Mouse (Mus musculus) spleen, adult 18-20 months (tissue): ENCODE measurements around the gene Ano1.

Source experiments
- DNase-seq, 2 experiments: peaks; one replicate each; pipeline ENCODE4 v3.0.0; 2022; ENCODE audit warnings: mixed read lengths in 2 of 2

Ano1 gene

GRCm38 (mm10) chr7:144634875-144635274 lies 116.9 kb downstream of the Ano1 start:
- no peak for DNase-seq

DNA sequence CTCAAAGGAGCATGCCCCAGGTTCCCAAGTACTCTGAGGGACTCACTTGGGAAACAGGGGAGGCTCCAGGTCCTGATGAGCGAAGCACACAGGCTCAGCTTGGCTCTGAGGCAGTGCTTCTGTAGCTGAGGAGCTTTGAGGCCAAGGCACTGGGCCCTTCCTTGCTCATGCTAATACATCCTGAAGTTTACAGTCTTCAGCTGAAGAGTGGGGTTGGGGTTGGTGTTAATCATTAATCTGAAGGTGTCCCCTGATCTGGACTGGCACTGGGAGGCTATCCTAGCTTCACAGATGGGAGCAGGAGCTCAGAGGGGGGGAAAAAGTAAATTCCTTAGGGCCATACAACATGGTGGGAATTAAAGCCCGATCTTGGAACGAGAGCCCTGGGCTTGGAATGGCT lies 117.3 kb downstream of the Ano1 start:
- DNase-seq, result no peak

DNA sequence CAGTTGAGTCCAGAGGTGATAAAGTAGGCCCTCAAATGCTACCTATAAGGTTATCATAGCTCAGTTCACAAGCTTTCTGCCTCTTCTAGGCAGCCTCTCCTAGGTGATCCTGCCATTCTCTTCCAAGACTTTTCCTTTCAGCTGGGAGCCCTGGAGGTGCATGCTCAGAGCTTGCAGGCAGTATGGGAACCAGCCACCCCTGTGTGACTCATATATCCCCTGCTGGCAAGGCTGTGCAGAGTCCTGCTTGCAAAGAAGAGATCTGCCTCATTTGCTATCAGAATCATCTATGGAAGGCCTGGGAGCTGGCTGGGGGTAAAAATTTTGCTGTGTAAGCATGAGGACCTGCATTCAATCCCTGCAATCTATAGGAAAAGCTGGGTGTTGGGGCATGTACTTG lies 119.5 kb downstream of the Ano1 start:
- no peak for DNase-seq

DNA sequence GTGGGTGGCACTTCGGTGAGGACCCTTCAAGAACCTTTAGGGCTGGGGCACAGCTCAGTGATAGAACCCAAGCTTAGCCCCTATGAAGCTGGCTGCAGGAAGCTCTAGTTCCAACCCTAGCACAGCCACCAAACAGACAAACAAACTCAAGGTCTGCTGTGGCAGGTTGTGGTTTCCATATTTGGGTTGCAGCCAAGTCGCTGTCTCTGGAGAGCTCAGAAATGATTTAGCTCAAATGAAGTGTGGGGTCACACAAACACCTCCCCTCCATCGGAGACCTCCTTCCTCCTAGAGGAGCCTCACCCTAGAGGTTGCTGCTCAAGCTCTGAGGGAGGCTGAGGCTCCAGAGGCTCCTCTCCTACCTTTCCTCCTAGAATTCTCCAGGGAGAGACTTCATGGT lies 121.2 kb downstream of the Ano1 start:
- DNase-seq, result no peak

- DNase-seq, result no peak
These were observed 123.3 kb downstream of the Ano1 start for GRCm38 (mm10) chr7:144628334-144628915.

DNA sequence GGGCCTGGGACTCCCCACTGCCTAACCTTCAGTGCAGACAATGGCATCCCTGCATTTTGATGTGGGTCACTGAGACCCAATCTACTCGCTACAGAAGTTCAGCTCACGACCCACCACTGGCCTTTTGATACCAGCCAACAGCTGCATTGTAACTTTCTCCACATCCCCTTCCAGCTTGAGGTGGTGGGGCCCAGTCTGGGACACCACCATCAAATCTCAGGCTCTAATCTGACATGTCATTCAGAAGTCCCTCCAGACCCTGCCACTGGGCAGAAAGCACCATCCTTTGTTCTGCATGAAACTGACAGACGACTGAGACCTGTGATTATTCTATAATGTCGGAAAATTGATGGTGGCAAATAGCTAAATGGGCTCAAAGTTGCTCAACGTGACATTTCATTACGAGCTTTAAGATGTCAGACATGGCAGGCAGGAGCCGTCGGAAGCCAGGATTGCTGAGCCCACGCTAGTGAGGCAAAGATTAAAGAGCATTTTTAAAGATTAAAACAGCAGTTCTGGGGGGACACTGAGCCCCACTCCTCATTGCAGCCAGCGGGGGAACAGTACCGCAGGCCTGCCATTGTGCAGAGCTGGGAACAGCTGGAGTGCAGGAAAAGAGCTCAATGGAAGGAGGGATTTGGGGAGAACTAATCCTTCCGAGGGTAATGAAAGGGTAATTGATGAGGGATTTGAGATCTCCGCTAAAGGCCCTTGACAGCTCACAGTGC lies 124.0 kb downstream of the Ano1 start:
- DNase-seq, result no peak

GRCm38 (mm10) chr7:144626042-144626441 lies 125.7 kb downstream of the Ano1 start:
- no peak for DNase-seq

DNA sequence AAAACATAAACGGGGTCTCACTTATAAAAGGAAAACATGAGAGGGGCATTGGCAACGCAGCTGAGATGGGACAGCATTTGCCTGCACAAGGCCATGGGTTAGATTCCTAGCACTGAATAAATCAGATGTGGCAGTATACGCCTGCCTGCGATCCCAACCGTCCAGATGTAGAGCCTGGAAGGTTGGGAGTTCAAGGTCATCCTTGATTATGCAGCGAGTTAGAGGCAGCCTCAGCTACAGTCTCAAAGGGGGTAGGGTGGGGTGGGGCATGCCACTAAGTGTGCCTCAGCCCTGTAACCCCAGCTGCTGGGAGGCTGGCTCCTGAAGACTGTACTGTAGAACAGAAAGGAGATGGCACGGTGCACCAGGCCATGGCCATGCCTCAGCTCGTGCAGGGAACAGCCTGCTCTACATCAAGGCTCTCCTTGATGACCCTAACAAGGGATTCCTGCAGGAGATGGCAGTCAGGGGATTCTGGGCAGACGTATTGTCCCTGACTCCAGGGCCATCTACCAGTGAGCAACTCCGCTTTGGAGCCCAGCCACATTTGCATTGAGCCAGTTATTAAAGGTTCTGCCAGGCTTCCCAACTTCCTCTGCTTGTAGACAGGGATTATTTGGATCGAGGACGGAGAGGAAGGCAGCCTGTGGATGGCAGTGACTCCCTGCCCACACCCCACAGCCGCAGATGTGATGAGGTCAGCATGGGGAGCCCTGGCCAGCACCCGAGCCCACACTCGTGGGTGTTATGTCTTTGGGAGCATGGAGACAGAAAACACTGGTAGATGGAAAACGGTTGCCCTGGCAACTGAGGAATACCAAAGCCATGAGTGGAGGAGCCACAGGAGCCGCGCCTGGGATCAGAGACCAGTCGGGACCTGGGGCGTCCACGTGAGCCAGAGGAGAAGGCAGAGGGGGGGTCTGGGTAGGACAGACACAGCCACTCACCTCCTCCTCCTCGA lies 130.8 kb downstream of the Ano1 start:
- DNase-seq, result no peak

DNA sequence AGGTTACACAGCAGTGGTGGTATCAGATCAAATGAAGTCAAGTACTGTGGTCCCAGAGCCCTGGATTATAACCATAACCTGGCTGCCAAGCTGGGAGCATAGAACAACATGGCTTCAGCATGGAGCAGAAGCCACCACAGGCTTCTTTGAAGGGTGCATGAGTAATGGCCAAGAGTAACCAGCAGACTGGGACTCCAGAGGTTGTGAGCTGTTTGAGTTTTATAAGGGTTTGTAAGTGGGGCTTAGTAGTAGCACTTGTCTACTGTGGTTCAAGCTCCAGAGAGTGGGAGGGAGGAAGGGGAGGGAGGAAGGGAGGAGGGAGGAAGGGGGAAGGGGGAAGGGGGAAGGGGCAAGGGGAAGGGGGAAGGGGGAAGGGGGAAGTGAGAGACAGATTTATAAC lies 131.5 kb downstream of the Ano1 start:
- no peak for DNase-seq

DNA sequence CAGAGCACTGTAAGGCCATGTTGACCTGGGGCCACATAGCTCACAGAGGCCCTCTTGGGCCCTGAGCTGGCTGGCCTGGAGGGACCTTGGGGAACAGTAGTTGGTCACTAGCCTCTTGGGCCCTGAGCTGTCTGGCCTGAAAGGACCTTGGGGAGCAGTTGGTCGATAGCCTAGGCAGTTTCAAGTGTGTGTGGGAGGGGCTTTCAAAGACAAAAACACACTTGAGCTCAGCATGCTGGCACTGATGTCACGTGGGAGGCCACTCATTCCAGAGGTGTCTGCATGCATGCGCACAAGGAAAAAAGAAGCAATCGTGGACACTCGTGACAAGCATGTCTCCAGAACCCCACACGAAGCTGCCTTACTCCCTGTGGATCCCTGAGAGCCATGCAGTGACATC lies 136.4 kb downstream of the Ano1 start:
- no peak for DNase-seq

DNA sequence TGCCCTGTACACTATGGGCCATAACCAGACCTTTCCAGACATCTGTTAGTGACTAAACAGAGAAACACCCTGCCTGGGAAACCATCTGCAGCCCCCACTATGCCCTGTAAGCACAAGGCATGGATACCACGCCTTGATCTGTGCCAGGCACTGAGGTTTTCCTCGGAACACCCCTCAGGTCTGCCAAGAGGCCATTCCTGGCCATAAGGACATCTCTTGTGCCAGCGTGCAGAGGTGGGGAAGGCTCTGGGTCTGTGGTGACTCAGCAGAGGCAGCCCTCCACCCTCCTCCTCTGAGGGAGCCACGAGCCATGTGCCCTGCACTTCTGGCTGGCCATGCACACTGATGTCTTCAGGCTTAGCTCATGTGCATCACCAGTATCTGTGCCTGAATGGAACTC lies 138.9 kb downstream of the Ano1 start:
- DNase-seq, result no peak

GRCm38 (mm10) chr7:144612351-144612750 lies 139.4 kb downstream of the Ano1 start:
- no peak for DNase-seq

DNA sequence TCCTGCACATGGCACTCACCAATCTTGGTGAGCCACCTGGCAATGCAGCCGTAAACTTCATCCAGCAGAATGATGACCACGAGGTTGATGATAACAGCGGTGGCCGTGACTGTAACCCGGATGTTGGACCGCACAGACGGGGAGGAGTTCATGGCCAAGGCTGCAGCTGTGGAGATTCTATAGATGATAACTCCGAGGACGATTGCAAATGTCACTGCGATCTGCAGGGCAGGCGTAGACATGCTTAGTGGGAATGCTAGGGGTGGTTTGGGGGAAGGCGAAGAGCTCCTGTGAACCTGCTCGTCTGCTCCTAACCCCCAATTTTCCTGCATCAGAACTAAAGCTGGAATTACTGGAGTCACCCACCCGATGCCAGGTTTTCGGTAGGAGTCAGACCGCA lies 140.2 kb downstream of the Ano1 start:
- no peak for DNase-seq

GRCm38 (mm10) chr7:144609568-144609967 lies 142.2 kb downstream of the Ano1 start:
- no peak for DNase-seq

- DNase-seq, result no peak
These were observed 143.9 kb downstream of the Ano1 start for GRCm38 (mm10) chr7:144607862-144608261.

GRCm38 (mm10) chr7:144604735-144605134 lies 147.0 kb downstream of the Ano1 start:
- no peak for DNase-seq

- DNase-seq, result no peak
These were observed 147.5 kb downstream of the Ano1 start for GRCm38 (mm10) chr7:144604291-144604690.

- DNase-seq, result no peak
These were observed 151.4 kb downstream of the Ano1 start for GRCm38 (mm10) chr7:144600333-144600900.

- DNase-seq, result no peak
These were observed 162.3 kb downstream of the Ano1 start for GRCm38 (mm10) chr7:144589508-144589907.

DNA sequence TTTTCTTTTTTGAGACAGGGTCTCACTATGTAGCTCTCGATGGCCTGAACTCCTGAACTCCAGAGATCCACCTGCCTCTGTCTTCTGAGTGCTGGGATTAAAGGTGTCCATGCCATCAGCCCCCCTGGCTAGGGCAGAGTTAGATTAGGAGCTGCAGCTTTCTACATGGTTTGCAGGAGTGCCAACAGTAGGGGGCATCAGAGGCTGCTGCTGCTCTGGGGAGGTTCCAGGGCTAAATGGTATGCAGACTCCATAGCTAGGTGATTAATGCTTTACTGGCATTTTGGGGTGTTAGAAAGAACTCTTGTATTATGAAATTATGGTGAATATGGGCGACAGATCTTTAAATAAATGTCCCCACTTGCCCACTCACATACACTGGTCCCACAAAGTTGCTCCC lies 164.5 kb downstream of the Ano1 start:
- DNase-seq, result peak in 1 of 2 experiments; percentile 16

DNA sequence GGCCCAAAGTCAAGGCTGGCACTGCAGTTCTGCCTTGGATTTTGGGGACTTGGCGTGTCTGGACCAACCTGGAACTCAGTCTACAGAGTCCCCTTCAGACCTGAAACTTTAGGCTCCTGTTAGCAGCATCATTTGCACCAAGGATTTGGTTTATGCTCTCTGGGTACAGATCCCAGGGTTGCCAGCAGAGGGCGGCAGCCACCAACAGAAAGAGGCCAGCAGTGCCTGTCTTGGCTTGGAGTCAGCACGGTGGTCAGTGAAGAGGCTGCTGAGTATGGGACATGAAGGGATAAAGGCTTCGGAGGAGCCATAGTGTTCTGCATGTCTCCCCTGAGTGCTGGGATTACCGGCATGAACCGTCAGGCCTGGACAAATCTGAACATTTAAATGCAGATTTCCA lies 166.1 kb downstream of the Ano1 start:
- peak; percentile 25 to 49 for DNase-seq

DNA sequence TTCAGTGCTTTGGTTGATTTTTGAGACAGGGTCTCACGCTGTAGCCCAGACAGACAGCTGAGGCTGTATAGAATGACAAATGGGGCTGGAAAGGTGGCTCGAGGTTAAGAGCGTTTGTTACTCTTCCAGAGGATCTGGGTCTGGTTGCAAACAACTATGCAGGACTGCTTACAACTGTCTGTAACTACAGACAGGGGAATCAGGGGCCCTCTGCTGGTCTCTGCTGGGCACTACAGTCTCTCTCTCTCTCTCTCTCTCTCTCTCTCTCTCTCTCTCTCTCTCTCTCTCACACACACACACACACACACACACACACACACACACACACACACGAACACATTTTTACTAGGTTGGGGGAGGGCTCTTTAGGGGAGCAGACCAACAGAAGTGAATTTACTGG lies 168.2 kb downstream of the Ano1 start:
- peak; percentile 26 to 51 for DNase-seq

DNA sequence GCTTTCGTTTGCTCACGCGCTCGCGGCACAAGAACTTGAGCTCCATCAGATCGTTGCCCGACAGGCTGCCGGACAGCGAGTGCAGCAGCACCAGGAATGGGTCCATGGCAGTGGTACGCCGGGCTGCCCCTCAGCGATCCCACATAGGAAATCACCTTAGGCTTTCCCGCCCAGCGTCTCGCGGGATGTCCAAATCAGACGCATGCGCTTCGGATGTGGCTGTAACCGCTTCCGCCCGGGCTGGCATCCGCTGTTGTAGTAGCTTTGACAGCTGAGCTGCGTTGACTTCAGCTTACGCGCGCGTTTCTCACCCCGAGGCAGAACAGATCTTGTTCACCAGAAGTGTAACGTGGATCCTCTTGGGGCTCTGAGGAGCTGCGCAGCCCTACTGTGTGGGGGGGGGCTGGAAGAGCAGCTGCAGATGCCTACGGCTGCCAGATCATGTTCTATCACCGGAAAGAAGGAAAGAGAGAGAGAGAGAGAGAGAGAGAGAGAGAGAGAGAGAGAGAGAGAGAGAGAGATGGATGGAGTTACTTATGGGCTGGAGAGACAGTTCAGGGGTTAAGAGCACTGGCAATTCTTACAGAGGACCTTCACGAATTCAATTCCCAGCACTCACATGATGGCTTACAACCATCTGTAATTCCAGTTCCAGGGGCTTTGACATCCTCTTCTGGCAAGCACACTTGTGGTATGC lies 169.3 kb downstream of the Ano1 start, which contains the start of gene Fadd:
Gene Fadd, minus strand, starts transcription at position 180 of the 697 bp plus-strand sequence.
- peak; percentile 87 to 94 for DNase-seq
